Mouse (Mus musculus): ENCODE measurements at regions not wholly inside any gene's neighbourhood (a gene's known extent, or its start where the extent isn't known, plus 50 kb on each side); places are given as distances from the start of the nearest gene placed in this dataset.

DNA sequence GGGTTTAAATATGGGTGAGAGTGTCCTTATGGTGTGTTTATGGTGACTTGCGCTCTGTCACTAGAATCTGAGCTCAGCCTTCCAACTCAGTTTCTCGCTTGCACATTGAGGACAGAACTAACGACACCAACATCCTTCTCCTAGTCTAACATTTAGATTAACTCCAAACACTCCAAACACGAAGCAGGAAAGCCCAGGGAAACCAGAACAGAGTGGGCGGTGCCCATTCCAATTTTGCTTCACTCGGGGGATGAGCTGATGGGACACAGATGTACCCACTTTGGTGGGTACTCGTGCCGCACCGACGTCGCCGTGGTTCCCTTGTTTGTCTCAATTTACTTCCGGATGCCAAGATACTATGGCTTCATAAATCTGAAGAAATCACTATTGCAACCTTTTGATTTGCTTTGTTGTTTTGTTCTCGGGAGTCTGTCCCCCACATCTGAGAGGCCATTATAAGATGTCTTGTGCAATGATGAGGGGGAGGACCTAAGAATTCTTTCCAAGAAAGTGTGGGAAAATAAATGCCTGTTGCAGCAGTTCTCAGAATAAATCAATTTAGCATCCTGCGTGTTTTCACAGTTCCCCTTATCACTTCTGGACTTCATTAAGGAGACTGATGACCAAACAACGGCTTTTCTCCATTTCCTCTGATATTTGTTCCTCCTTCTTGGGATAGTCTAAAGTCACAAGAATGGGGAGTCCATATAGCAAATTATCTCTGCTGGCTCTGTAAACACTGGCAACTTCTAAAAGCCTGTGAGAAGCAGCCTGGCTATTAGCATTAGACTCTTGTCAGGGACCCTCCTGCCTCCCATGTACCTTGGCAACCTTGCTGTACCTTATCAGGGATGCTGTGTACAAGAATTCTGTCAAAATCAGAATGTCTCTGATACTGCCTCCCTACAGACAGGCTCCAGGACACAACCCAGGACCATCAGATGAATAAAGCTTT, 96.2 kb upstream of the Klf9 start:
- no peak overlapping the region for H3K9ac ChIP-seq (ENCODE audit: low read length)
- no peaks in the 10 kb centered on the region for H3K27me3 ChIP-seq (ENCODE audit: control insufficient read depth, insufficient read depth, low read length)
- H3K36me3 ChIP-seq (ENCODE audit: control insufficient read depth, insufficient read depth, low read length) = no peaks in the 10 kb centered on the region
- WGBS = 86% methylated on average over 16 of the region's 16 CpGs
- ATAC-seq (replicated peaks; ENCODE audit: low FRiP score) (no peak), DNase-seq (ENCODE audit: low spot score) (no peak)
- H3K27ac ChIP-seq (ENCODE audit: low read depth, low read length) = no peak overlapping the region
- H3K9me3 ChIP-seq (ENCODE audit: control insufficient read depth, low read length) = no peaks in the 10 kb centered on the region
- no peak overlapping the region for H3K4me2 ChIP-seq (ENCODE audit: low read depth, low read length, severe bottlenecking)
- H3K4me3 ChIP-seq (ENCODE audit: low read depth, low read length) = no peak overlapping the region
- no peaks in the 10 kb centered on the region for H3K4me1 ChIP-seq (replicated peaks; ENCODE audit: control insufficient read depth, insufficient read depth, low read length)

DNA sequence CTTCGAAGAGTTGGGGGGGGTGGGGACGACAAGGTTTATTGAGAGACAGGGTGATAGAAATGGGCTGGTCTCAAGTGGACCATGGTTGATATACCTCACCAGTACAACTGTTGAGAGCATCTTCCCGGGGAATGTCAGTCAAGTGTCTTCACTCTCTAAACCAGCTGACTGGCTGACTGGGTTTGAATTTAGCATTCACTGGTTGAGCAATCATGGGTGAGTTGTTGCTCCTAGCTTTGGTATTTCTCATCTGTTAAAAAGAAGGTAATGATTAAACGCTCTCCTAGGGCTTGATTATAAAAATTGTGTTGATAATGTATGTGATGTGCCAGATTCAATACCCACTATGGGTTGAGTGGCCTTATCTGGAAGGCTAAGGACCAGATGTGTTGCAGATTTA, 89.6 kb upstream of the Klf9 start:
- 94% methylated on average over 4 of the region's 4 CpGs for WGBS
- Histone ChIP-seq H3K27ac (ENCODE audit: low read depth, low read length) (no peak overlapping the region), H3K9ac (ENCODE audit: low read length) (no peak overlapping the region), H3K4me2 (ENCODE audit: low read depth, low read length, severe bottlenecking) (no peak overlapping the region), H3K4me3 (ENCODE audit: low read depth, low read length) (no peak overlapping the region), H3K27me3 (ENCODE audit: control insufficient read depth, insufficient read depth, low read length) (no peaks in the 10 kb centered on the region), H3K9me3 (ENCODE audit: control insufficient read depth, low read length) (no peaks in the 10 kb centered on the region), H3K4me1 (replicated peaks; ENCODE audit: control insufficient read depth, insufficient read depth, low read length) (no peaks in the 10 kb centered on the region), H3K36me3 (ENCODE audit: control insufficient read depth, insufficient read depth, low read length) (no peaks in the 10 kb centered on the region)
- no peak for DNase-seq (ENCODE audit: low spot score)
- no peak for ATAC-seq (replicated peaks; ENCODE audit: low FRiP score)

DNA sequence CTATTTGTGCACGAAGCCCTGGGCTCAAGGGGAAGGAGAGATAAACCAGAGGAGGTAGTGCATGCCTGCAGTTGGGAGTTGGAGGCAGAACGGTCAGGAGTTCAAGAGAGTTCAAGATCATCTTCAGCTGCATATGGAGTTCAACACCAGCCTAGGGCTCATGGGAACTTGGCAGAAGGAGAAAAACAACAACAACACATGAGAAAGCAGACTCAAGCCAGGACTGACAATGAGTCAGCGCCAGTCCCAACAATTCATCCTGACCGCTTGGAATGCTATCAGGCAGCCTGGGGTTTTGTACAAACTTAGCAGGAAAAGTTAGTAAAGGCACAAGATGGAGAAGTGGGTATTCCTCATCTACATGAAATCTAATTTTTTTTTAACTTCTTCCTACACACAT, 86.6 kb upstream of the Klf9 start:
- Histone ChIP-seq H3K27me3 (ENCODE audit: control insufficient read depth, insufficient read depth, low read length) (no peaks in the 10 kb centered on the region), H3K4me1 (replicated peaks; ENCODE audit: control insufficient read depth, insufficient read depth, low read length) (peaks cover 9% of the 10 kb centered on the region), H3K4me3 (ENCODE audit: low read depth, low read length) (no peak overlapping the region), H3K4me2 (ENCODE audit: low read depth, low read length, severe bottlenecking) (no peak overlapping the region), H3K27ac (ENCODE audit: low read depth, low read length) (no peak overlapping the region), H3K36me3 (ENCODE audit: control insufficient read depth, insufficient read depth, low read length) (no peaks in the 10 kb centered on the region), H3K9ac (ENCODE audit: low read length) (no peak overlapping the region), H3K9me3 (ENCODE audit: control insufficient read depth, low read length) (no peaks in the 10 kb centered on the region)
- DNase-seq (ENCODE audit: low spot score) (no peak), ATAC-seq (replicated peaks; ENCODE audit: low FRiP score) (no peak)
- 83% methylated on average over 4 of the region's 4 CpGs for WGBS

DNA sequence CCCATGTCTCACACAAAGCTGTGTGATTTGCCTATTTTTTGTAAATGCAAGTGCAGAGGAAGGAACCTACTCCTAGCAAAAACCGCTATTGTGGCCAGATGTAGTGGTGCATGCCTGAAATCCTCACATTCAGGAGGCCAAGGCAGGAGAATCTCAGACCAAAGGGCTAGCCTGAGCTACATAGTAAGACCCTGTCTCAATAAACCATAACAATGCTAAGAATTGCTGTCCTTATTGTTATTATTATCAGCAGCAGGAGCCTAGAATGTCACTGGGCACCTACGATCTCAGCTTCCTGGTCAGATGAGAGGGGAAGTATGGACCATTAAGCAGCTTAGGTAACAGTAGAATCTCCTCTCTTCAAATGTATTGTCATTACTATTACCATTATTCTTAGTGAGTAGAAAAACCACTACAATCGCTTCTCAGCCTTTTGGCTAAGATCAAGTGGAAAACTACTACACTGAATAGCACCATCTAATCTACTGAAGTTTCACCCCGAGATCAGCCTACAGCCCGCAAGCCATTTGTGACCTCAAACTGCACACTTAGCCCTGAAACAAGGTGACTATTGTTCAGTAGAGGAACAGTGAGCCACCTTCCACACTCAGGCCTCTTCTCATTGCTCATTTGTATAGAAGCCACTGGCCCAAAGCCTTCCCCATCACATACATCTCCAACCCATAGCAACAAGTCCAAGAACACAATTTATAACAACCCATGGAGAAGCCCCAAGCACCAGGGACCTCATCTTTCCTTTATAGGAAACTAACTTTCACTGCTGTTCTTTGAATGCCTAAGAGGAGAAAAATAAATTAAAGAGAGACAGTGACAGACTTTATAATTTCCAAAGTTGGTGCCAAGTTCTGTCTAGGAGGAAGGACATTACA, 84.9 kb upstream of the Klf9 start:
- no peaks in the 10 kb centered on the region for H3K27me3 ChIP-seq (ENCODE audit: control insufficient read depth, insufficient read depth, low read length)
- H3K27ac ChIP-seq (ENCODE audit: low read depth, low read length) = no peak overlapping the region
- no peaks in the 10 kb centered on the region for H3K36me3 ChIP-seq (ENCODE audit: control insufficient read depth, insufficient read depth, low read length)
- no peaks in the 10 kb centered on the region for H3K9me3 ChIP-seq (ENCODE audit: control insufficient read depth, low read length)
- ATAC-seq (replicated peaks; ENCODE audit: low FRiP score) (no peak), DNase-seq (ENCODE audit: low spot score) (no peak)
- H3K4me2 ChIP-seq (ENCODE audit: low read depth, low read length, severe bottlenecking) = peak overlapping the region; percentile 58; the same call in 1 of the 2 replicates
- WGBS = 80% methylated on average over 5 of the region's 5 CpGs
- H3K9ac ChIP-seq (ENCODE audit: low read length) = no peak overlapping the region; the same call in 1 of the 2 replicates
- H3K4me3 ChIP-seq (ENCODE audit: low read depth, low read length) = no peak overlapping the region
- H3K4me1 ChIP-seq (replicated peaks; ENCODE audit: control insufficient read depth, insufficient read depth, low read length) = peaks cover 9% of the 10 kb centered on the region

- Histone ChIP-seq H3K27me3 (ENCODE audit: control insufficient read depth, insufficient read depth, low read length) (no peaks in the 10 kb centered on the region), H3K4me2 (ENCODE audit: low read depth, low read length, severe bottlenecking) (peak overlapping the region; percentile 58), H3K9ac (ENCODE audit: low read length) (peak overlapping the region; percentile 55), H3K4me1 (replicated peaks; ENCODE audit: control insufficient read depth, insufficient read depth, low read length) (peaks cover 9% of the 10 kb centered on the region), H3K36me3 (ENCODE audit: control insufficient read depth, insufficient read depth, low read length) (no peaks in the 10 kb centered on the region), H3K27ac (ENCODE audit: low read depth, low read length) (no peak overlapping the region), H3K4me3 (ENCODE audit: low read depth, low read length) (peak overlapping the region; percentile 27), H3K9me3 (ENCODE audit: control insufficient read depth, low read length) (no peaks in the 10 kb centered on the region)
- DNase-seq (ENCODE audit: low spot score) = peak; percentile 76
- ATAC-seq (replicated peaks; ENCODE audit: low FRiP score) = peak; percentile 89
- WGBS = 2% methylated on average over 32 of the region's 32 CpGs
These were observed 83.9 kb upstream of the Klf9 start for GRCm38 (mm10) chr19:23056851-23057707.

- DNase-seq (ENCODE audit: low spot score) = peak; percentile 62
- peak; percentile 67 for ATAC-seq (replicated peaks; ENCODE audit: low FRiP score)
- H3K27me3 ChIP-seq (ENCODE audit: control insufficient read depth, insufficient read depth, low read length) = no peaks in the 10 kb centered on the region
- no peak overlapping the region for H3K27ac ChIP-seq (ENCODE audit: low read depth, low read length)
- no peaks in the 10 kb centered on the region for H3K9me3 ChIP-seq (ENCODE audit: control insufficient read depth, low read length)
- H3K4me2 ChIP-seq (ENCODE audit: low read depth, low read length, severe bottlenecking) = peak overlapping the region; percentile 58
- H3K36me3 ChIP-seq (ENCODE audit: control insufficient read depth, insufficient read depth, low read length) = no peaks in the 10 kb centered on the region
- H3K9ac ChIP-seq (ENCODE audit: low read length) = peak overlapping the region; percentile 55; the same call in 1 of the 2 replicates
- H3K4me1 ChIP-seq (replicated peaks; ENCODE audit: control insufficient read depth, insufficient read depth, low read length) = peaks cover 9% of the 10 kb centered on the region
- H3K4me3 ChIP-seq (ENCODE audit: low read depth, low read length) = peak overlapping the region; percentile 27
- 9% methylated on average over 11 of the region's 11 CpGs for WGBS
These were observed 83.1 kb upstream of the Klf9 start for GRCm38 (mm10) chr19:23057739-23058501.

DNA sequence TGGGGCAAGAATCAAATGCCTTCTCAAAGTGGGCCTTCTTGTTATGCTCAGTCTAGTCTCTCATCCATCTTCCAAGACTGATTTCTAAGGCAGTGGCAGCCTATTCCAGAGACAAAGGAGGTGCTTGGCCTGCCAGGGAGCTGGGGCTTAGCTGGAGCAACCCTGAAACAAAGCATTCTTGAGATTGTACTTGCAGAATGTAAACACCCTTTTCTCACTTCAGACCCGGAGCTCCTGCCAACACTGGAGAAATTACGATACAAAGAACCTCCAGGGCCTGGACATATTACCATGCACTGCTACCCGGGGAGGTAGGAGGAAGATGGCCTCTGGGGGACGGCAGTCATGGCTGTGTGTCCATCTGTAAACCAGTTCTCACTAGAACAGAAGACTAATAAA, 82.5 kb upstream of the Klf9 start:
- H3K4me3 ChIP-seq (ENCODE audit: low read depth, low read length) = no peak overlapping the region
- 44% methylated on average over 4 of the region's 4 CpGs for WGBS
- H3K9ac ChIP-seq (ENCODE audit: low read length) = no peak overlapping the region
- peaks cover 9% of the 10 kb centered on the region for H3K4me1 ChIP-seq (replicated peaks; ENCODE audit: control insufficient read depth, insufficient read depth, low read length)
- ATAC-seq (replicated peaks; ENCODE audit: low FRiP score) = no peak
- no peak overlapping the region for H3K4me2 ChIP-seq (ENCODE audit: low read depth, low read length, severe bottlenecking)
- no peaks in the 10 kb centered on the region for H3K36me3 ChIP-seq (ENCODE audit: control insufficient read depth, insufficient read depth, low read length)
- no peaks in the 10 kb centered on the region for H3K27me3 ChIP-seq (ENCODE audit: control insufficient read depth, insufficient read depth, low read length)
- no peaks in the 10 kb centered on the region for H3K9me3 ChIP-seq (ENCODE audit: control insufficient read depth, low read length)
- no peak for DNase-seq (ENCODE audit: low spot score)
- H3K27ac ChIP-seq (ENCODE audit: low read depth, low read length) = no peak overlapping the region
